Mouse (Mus musculus): ENCODE measurements around the gene Wwc1.
"Not testable (repeated sequence)": the region's sequence is repeated elsewhere in the genome, so short reads cannot be mapped to it uniquely, and the experiment has no call there.

Gene Wwc1

GRCm38 (mm10) chr11:35834022-35834760, 146.1 kb downstream of the Wwc1 start, which contains the start of gene Rars:
Gene Rars, minus strand, starts transcription at chr11:35834506.
- DNase-seq, result peak; percentile 95 to 96

- no peak for DNase-seq
Observed at GRCm38 (mm10) chr11:35833270-35833669, 147.1 kb downstream of the Wwc1 start.

GRCm38 (mm10) chr11:35832139-35832538, 148.2 kb downstream of the Wwc1 start:
- DNase-seq, result no peak

- no peak for DNase-seq
Observed at GRCm38 (mm10) chr11:35827714-35828113, 152.6 kb downstream of the Wwc1 start.

GRCm38 (mm10) chr11:35816316-35816715, 164.0 kb downstream of the Wwc1 start:
- DNase-seq, result no peak

- no peak for DNase-seq
Observed at GRCm38 (mm10) chr11:35811458-35811857, 168.9 kb downstream of the Wwc1 start.

- DNase-seq, result no peak
Observed at GRCm38 (mm10) chr11:35801332-35801731, 179.0 kb downstream of the Wwc1 start.

- DNase-seq, result peak; percentile 39 to 41
Observed at GRCm38 (mm10) chr11:35798874-35799273, 181.5 kb downstream of the Wwc1 start, which contains the start of gene Fbll1. Gene Fbll1, minus strand, starts transcription at chr11:35798884.

- peak; percentile 88 to 89 for DNase-seq
Observed at GRCm38 (mm10) chr11:35798495-35798820, 181.9 kb downstream of the Wwc1 start.

- DNase-seq, result peak; percentile 60 to 68
Observed at GRCm38 (mm10) chr11:35797751-35798494, 182.4 kb downstream of the Wwc1 start.

GRCm38 (mm10) chr11:35792800-35793199, 187.5 kb downstream of the Wwc1 start:
- not testable (repeated sequence) for DNase-seq

- no peak for DNase-seq
Observed at GRCm38 (mm10) chr11:35788443-35788842, 191.9 kb downstream of the Wwc1 start.

Data from cerebellum, postnatal 10 days (tissue).